Mouse (Mus musculus): ENCODE data around the gene Nudt14. TPM values are rescaled to one million over a fixed set of nuclear protein-coding genes. Genes with fewer than 3 reads are reported as not detected.

Nudt14 gene
- polyA plus RNA-seq, 2 experiments: 54.4 to 78.4 TPM

DNA sequence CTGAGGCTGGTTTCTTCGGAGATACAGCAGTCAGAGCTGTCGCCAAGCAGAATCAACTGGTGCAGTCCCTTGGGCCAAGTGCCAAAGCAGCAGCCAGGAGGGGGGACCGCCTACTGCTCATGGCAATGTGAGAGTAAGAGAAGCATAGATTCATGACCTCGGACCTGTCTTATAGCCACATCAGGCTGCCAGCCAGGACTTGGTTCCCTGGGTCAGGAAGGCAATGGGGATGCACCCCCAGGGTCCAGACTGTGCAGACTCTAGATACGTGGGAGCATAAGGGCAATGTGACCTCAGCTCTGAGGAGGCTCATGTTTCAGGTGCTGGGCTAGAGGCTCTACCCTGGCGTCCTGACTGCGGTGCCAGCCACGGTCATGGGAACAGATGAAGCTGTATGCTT, 38.0 kb downstream of the Nudt14 start:
- Histone ChIP-seq H3K9ac (ENCODE audit: low read depth, low read length, severe bottlenecking) (no peak overlapping the region), H3K27me3 (ENCODE audit: control insufficient read depth, insufficient read depth, low read length) (no peaks in the 10 kb centered on the region), H3K4me3 (replicated peaks; ENCODE audit: low read length) (no peak overlapping the region), H3K36me3 (ENCODE audit: control insufficient read depth, insufficient read depth, low read length) (no peaks in the 10 kb centered on the region), H3K4me2 (replicated peaks; ENCODE audit: low read depth, low read length, severe bottlenecking) (no peak overlapping the region), H3K9me3 (ENCODE audit: control insufficient read depth, low read length) (no peaks in the 10 kb centered on the region), H3K27ac (replicated peaks; ENCODE audit: low read depth, low read length) (no peak overlapping the region), H3K4me1 (ENCODE audit: control insufficient read depth, insufficient read depth, low read length) (no peaks in the 10 kb centered on the region)
- no peak for ATAC-seq (ENCODE audit: low FRiP score, low read depth)
- 52% methylated on average over 8 of the region's 8 CpGs for WGBS
- no peak for DNase-seq (ENCODE audit: low spot score)
- no peak for TF ChIP-seq POLR2A (IDR thresholded peaks at IDR 0.05; ENCODE audit: borderline replicate concordance, extremely low read depth, insufficient read depth, insufficient read length)

DNA sequence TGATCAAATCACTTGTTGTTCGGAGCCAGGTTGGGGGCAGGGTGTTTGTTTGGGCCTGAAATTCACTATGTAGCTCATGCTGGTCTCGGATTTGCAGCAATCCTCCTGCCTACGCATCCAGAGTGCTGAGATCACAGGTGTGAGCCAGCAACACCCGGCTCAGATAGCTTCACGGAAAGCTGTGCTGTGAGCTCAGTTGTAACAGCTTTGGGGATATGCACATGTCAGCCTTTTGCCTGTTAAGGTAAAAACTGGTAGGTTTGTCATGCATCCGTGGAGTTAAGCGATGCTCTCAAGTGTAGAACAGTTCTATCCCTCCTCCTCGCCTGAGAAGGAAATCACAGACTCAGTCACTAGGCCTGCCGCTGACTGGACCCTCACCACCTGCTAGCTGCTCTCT, 41.3 kb downstream of the Nudt14 start:
- WGBS: 84% methylated on average over 9 of the region's 9 CpGs
- Histone ChIP-seq H3K27me3 (ENCODE audit: control insufficient read depth, insufficient read depth, low read length) (no peaks in the 10 kb centered on the region), H3K9ac (ENCODE audit: low read depth, low read length, severe bottlenecking) (no peak overlapping the region), H3K9me3 (ENCODE audit: control insufficient read depth, low read length) (no peaks in the 10 kb centered on the region), H3K4me3 (replicated peaks; ENCODE audit: low read length) (no peak overlapping the region), H3K4me1 (ENCODE audit: control insufficient read depth, insufficient read depth, low read length) (no peaks in the 10 kb centered on the region), H3K4me2 (replicated peaks; ENCODE audit: low read depth, low read length, severe bottlenecking) (no peak overlapping the region), H3K36me3 (ENCODE audit: control insufficient read depth, insufficient read depth, low read length) (no peaks in the 10 kb centered on the region), H3K27ac (replicated peaks; ENCODE audit: low read depth, low read length) (no peak overlapping the region)
- no peak for DNase-seq (ENCODE audit: low spot score)
- no peak for ATAC-seq (ENCODE audit: low FRiP score, low read depth)
- TF ChIP-seq POLR2A (IDR thresholded peaks at IDR 0.05; ENCODE audit: borderline replicate concordance, extremely low read depth, insufficient read depth, insufficient read length): no peak

DNA sequence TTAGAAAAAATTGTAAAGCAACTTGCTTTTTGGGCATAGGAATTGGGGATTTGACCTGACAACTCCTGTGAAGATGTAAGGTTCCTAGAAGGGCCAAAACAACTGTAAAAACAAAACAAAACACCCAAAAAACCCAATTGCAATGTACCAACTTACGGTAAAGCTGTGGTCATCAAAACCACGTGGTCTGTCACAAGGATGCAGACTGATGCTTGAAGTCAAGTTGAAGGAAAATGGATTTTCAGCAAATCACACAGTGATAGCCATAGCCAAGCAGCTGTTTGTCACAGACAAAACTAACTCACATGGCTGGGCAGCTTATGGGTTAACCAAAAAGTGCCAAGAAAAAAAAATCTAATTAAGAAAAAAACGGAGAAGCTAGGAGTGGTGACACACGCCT, 43.0 kb downstream of the Nudt14 start:
- no peak for DNase-seq (ENCODE audit: low spot score)
- no peak overlapping the region for H3K4me2 ChIP-seq (replicated peaks; ENCODE audit: low read depth, low read length, severe bottlenecking)
- H3K36me3 ChIP-seq (ENCODE audit: control insufficient read depth, insufficient read depth, low read length): no peaks in the 10 kb centered on the region
- no peak for ATAC-seq (ENCODE audit: low FRiP score, low read depth)
- H3K4me1 ChIP-seq (ENCODE audit: control insufficient read depth, insufficient read depth, low read length): no peaks in the 10 kb centered on the region
- TF ChIP-seq POLR2A (IDR thresholded peaks at IDR 0.05; ENCODE audit: borderline replicate concordance, extremely low read depth, insufficient read depth, insufficient read length): no peak
- H3K4me3 ChIP-seq (replicated peaks; ENCODE audit: low read length): no peak overlapping the region
- WGBS: 44% methylated on average over 4 of the region's 4 CpGs
- no peaks in the 10 kb centered on the region for H3K9me3 ChIP-seq (ENCODE audit: control insufficient read depth, low read length)
- no peak overlapping the region for H3K27ac ChIP-seq (replicated peaks; ENCODE audit: low read depth, low read length)
- no peak overlapping the region for H3K9ac ChIP-seq (ENCODE audit: low read depth, low read length, severe bottlenecking)
- no peaks in the 10 kb centered on the region for H3K27me3 ChIP-seq (ENCODE audit: control insufficient read depth, insufficient read depth, low read length)

DNA sequence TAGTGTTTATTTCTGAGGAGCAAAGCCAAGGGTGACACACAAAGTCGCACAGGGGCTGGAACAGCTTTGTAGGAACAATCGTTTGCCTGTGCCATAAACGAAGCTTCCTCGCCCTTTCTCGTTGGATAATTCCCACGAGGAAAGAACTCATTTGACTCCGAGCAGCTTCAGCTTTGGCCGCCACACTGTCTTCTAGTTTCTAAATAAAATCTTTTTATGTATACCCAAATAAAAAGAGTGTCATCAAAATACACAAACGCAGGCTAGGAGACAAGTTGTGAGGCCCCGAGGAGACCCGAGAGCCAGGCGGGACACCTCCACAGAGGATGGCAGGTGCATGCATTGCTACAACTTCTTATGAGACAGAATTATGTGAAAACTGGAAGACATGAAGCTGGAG, 43.6 kb downstream of the Nudt14 start:
- Histone ChIP-seq H3K27me3 (ENCODE audit: control insufficient read depth, insufficient read depth, low read length) (no peaks in the 10 kb centered on the region), H3K4me2 (replicated peaks; ENCODE audit: low read depth, low read length, severe bottlenecking) (no peak overlapping the region), H3K27ac (replicated peaks; ENCODE audit: low read depth, low read length) (no peak overlapping the region), H3K9me3 (ENCODE audit: control insufficient read depth, low read length) (no peaks in the 10 kb centered on the region), H3K4me1 (ENCODE audit: control insufficient read depth, insufficient read depth, low read length) (no peaks in the 10 kb centered on the region), H3K4me3 (replicated peaks; ENCODE audit: low read length) (no peak overlapping the region), H3K9ac (ENCODE audit: low read depth, low read length, severe bottlenecking) (no peak overlapping the region), H3K36me3 (ENCODE audit: control insufficient read depth, insufficient read depth, low read length) (no peaks in the 10 kb centered on the region)
- TF ChIP-seq POLR2A (IDR thresholded peaks at IDR 0.05; ENCODE audit: borderline replicate concordance, extremely low read depth, insufficient read depth, insufficient read length): no peak
- no peak for ATAC-seq (ENCODE audit: low FRiP score, low read depth)
- WGBS: 62% methylated on average over 12 of the region's 12 CpGs
- no peak for DNase-seq (ENCODE audit: low spot score)

DNA sequence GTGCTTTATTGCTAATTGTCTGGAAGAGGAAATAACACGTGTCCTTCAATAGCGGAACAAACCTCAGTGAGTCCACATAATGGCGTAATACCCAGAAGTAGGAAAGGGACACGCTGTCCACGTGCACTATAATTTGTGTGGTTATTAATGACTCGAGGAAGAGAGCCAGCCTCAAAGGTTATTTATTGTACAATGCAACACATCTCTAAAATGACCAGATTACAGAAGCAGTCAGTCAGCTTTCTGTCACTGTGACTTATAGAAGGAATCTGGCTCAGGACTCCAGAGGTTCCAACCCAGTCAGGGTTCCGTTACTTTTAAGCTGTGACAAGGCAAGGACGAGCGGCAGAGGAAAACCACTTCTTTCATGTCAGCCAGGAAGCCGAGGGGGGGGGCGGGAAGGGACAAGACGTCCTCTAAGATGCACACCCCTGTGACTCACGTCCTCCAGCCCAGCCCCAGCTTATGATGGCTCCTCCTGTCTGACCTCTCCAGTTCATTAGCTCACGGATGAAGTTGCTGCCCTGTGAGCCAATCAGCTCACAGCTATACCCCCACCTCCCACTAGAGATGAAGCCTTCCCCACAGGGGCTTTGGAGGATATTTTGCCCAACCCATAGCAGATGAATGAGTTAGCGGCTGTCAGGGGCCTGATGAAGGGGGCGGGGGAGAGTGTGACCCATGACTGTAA, 44.3 kb downstream of the Nudt14 start:
- Histone ChIP-seq H3K4me1 (ENCODE audit: control insufficient read depth, insufficient read depth, low read length) (no peaks in the 10 kb centered on the region), H3K9me3 (ENCODE audit: control insufficient read depth, low read length) (no peaks in the 10 kb centered on the region), H3K4me3 (replicated peaks; ENCODE audit: low read length) (no peak overlapping the region), H3K36me3 (ENCODE audit: control insufficient read depth, insufficient read depth, low read length) (no peaks in the 10 kb centered on the region), H3K27me3 (ENCODE audit: control insufficient read depth, insufficient read depth, low read length) (no peaks in the 10 kb centered on the region), H3K9ac (ENCODE audit: low read depth, low read length, severe bottlenecking) (no peak overlapping the region), H3K4me2 (replicated peaks; ENCODE audit: low read depth, low read length, severe bottlenecking) (no peak overlapping the region), H3K27ac (replicated peaks; ENCODE audit: low read depth, low read length) (no peak overlapping the region)
- no peak; the same call in 1 of the 2 replicates for ATAC-seq (ENCODE audit: low FRiP score, low read depth)
- no peak for DNase-seq (ENCODE audit: low spot score)
- 32% methylated on average over 16 of the region's 16 CpGs for WGBS
- TF ChIP-seq POLR2A (IDR thresholded peaks at IDR 0.05; ENCODE audit: borderline replicate concordance, extremely low read depth, insufficient read depth, insufficient read length): no peak

All from limb, embryonic 14.5 days (tissue).